Mouse (Mus musculus): Measurements from ENCODE around the gene Sirpb1a.
"Not testable (repeated sequence)": the region's sequence is repeated elsewhere in the genome, so short reads cannot be mapped to it uniquely, and the experiment has no call there.

Sirpb1a gene

DNA sequence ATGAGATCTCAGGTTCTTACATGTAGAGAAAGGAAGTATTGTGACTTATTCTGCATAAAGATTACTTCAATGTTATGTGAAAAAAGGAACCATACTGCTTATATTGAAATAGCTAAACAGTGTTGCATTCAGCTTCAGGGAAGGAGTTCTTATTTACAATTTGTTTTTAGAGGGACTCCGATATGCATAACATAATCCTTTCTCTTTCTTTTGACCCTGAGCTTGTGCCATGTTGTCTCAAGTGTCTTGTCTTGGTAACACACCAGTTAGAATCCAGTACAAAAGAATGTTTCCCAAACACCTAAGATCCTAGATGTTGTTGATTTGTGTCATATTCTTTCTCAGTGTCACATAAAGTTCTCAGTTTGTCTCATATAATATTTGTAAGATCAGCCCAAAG, at the start of gene Sirpb1a:
Gene Sirpb1a (minus strand): TSS at position 74 of the 400 bp plus-strand sequence.
- in situ Hi-C loops (cut with MboI), result not testable (repeated sequence)

DNA sequence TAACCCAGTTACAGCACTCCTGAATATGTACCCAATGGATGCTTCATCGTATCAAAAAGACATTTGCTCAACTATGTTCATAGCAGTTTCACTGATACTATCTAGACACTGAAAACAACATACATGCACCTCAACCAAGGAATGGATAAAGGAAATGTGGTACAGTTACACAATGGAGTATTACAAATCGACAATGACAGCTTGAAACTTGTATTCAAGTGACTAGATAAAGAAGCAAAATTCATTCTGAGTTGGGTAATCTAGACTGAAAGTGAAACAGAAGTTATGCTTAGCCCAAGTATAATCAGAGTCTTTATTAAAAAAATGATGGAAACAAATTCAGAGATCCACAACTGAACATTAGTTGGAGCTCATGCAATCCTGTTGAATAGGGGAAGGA, 48.5 kb upstream of the Sirpb1a start:
- in situ Hi-C loops (cut with MboI), result not testable (repeated sequence)

DNA sequence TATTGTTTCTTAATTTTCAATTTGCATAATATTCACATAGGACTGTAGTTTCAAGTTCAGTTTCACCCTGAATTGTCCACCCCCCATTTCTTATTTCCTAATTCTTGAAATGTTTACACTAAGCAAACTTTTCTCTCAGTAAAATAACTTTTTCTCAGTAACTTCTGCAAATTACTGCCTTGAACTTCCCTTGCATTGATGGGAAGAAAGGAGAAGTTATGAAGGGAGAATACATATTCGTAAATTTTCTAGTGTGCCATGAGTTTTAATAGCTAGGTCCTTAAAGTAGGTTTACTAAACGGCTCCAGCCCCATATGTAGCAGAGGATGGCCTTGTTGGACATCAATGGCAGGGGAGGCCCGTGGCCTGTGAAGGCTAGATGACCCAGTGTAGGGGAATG, 43.8 kb upstream of the Sirpb1a start:
- in situ Hi-C loops (cut with MboI), result not testable (repeated sequence)

DNA sequence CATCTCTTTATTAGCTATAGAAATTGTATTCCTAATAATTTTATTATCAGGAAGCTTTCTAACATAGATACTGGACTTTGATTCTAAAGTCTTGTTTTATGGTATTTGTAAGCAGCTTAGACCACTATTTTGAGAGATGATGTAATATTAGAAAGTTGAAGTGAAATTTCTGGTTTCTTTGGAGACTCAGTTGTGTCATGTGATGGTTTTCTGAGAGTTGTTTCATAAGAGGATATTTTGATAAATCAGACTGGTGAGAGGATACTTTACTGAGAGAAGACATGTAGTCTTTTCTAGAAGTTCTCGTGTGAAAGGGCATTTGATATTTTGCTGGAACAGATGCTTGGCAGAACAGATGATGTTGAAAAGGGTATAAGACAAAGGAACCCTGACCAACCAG, 17.6 kb upstream of the Sirpb1a start:
- in situ Hi-C loops (cut with MboI), result not testable (repeated sequence)

DNA sequence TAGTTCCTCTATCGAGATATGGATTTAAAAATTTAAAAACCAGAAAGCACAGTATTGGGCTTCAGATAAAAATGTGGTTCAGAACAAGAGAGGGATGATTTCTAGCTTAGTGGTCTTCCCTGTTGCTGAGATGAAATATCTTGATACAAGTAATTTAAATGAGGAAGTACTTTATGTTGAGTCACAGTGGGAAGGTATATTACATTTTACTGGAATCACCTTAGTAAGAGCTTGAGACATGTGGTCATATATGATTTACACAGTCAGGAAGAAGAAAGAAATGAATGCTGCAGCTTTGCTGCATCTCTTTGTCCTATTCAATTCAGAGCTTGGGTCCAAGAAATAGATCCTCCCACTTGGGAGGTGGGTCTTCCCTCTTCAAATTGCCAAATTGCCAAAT, 13.5 kb upstream of the Sirpb1a start:
- in situ Hi-C loops (cut with MboI), result not testable (repeated sequence)

DNA sequence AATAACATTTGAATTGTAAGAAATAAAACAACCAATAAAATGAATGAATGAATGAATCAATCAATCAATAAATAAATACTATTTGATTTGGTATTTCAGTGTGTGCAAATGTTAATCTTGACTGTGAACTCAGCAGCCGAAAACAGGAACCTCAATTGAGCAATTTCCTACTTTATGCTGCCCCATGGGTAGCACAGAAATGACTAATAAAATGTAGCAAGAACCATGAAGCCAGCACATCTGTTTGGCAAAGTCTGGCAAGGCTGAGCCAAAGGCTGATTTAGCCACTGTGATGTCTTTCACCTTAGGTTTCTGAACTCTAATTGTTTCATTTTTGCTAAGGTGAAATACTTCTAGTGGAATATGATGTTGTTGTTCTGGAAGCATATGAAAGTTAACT, 1.6 kb upstream of the Sirpb1a start:
- in situ Hi-C loops (cut with MboI), result no loop called here

DNA sequence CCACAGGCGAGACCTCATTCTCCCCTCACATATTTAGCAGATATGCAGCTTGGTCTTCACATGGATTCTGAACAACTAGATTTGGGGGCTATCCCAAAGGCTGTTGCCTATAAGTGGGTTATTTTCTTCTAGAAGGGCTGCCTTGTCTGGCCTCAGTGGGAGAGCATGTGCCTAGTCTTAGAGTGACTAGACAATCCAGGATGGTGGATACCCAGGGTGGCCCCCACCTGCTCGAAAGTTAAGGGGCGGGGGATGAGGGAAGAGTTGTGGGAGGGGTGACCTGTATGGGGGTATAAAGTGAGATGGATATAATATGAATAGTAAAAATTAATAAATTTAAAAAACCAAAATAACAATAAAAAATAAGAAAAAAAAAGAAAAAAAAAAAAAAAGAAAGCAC, 70.6 kb downstream of the Sirpb1a start:
- in situ Hi-C loops (cut with MboI), result not testable (repeated sequence)

DNA sequence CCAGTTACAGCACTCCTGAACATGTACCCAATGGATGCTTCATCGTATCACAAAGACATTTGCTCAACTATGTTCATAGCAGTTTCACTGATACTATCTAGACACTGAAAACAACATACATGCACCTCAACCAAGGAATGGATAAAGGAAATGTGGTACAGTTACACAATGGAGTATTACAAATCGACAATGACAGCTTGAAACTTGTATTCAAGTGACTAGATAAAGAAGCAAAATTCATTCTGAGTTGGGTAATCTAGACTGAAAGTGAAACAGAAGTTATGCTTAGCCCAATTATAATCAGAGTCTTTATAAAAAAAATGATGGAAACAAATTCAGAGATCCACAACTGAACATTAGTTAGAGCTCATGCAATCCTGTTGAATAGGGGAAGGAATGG, 76.0 kb downstream of the Sirpb1a start:
- in situ Hi-C loops (cut with MboI), result not testable (repeated sequence)

DNA sequence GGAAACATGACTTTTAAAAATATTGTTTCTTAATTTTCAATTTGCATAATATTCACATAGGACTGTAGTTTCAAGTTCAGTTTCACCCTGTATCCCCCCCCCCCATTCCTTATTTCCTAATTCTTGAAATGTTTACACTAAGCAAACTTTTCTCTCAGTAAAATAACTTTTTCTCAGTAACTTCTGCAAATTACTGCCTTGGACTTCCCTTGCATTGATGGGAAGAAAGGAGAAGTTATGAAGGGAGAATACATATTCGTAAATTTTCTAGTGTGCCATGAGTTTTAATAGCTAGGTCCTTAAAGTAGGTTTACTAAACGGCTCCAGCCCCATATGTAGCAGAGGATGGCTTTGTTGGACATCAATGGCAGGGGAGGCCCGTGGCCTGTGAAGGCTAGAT, 80.7 kb downstream of the Sirpb1a start:
- in situ Hi-C loops (cut with MboI), result not testable (repeated sequence)

DNA sequence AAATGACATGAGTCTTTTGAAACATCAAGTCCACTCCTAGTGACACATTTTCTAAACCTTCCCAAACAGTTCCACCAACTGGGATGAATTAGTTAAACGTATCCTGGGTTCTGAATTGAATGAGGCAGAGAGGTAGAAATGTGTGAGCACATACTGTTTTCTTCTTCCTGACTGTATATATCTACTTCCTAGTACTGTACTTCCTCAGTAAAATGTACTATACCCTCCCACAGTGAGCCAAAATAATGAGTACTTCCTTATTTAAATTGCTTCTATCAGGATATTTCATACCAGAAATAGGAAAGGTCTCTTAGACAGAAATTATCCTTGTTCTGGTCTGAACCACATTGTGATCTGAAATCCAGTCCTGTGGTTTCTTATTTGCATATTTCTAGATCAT, 86.0 kb downstream of the Sirpb1a start:
- in situ Hi-C loops (cut with MboI), result no loop called here

DNA sequence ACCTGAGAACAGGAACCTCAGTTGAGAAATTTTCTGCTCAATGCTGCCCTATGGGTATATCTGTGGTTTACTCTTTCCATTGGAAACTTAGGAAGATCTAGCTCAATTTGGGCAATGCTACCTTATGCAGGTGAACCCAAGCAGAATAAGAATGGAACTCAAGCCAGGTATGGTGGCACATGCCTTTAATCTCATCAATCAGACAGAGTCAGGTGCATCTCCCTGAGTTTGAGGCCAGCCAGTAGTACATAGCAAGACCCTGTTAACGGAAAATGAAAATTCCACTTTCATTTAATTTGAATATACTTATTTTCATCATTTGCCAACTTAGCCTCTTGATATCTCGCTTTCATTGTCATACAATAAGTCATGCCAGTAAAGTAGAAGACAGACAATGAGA, 92.1 kb downstream of the Sirpb1a start:
- in situ Hi-C loops (cut with MboI), result no loop called here

DNA sequence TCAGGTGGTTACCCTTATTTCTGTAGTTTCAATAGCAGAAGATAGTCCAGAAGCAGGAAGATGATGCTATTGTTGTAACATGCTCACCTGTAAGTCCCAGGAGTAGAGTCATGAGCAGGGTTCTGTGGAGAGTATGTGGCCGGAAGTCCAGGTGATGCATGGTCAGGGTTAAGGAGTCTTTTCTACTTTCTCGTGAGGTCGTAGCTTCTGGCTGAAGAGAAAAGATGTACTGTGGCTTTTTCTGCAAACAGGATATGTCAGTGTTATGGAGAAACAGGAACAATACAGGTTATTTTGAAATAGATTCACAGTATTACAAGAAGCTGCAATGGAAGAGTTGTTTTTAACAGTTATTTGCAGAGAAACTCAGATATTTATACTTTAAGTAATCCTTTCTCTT, 94.3 kb downstream of the Sirpb1a start, which contains the start of gene Gm9733:
Gene Gm9733 (minus strand): TSS at position 240 of the 400 bp plus-strand sequence.
- in situ Hi-C loops (cut with MboI), result no loop called here

DNA sequence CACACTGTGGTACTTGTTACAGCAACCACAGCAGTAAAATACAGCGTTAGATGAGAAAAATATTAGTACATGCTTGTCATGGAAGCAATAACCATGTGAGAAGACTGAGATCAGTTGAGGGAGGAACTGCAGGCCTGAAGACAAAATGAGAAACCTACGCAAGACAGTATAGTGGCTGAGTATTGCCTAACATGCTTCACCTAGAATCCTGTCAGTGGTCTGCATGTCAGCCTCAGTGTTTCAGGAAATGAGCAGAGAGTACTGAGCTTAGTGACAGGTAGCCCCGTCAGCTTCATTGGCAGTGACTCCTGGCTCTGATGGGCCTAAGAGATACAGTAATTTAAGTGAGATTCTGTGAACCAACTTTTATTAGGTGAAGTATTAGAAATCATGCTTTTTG, 94.8 kb downstream of the Sirpb1a start:
- in situ Hi-C loops (cut with MboI), result no loop called here

DNA sequence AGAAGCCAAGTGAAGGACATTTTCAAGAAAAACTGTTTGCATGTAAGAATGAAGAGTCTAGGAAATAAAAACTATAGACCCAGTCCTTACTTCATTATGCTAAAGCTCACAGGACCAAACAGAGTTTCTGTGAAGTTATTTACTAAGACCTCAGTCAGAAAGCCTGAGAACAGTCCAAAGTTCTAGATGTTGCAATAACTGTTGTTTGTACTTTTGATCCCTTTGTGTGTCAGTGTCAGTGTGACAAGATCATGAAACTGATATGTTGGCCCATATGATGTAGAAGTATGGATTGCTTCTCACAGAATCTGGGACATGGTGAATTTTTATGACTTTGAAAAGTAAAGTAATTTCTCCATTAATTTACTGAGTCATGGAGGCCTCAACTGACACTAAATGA, 96.8 kb downstream of the Sirpb1a start:
- in situ Hi-C loops (cut with MboI), result no loop called here
